Mouse (Mus musculus) liver, adult 2 months (tissue): ENCODE results near the gene Kif1bp.

Source experiments
- CTCF ChIP-seq: fragments of 200-500 bp; IDR thresholded peaks from 2 replicates; pipeline ENCODE4 v1.5.1; 2011; ENCODE audit warnings: low read depth, low read length, control low read depth
- POLR2A ChIP-seq: fragments of 200-500 bp; IDR thresholded peaks from 2 replicates; pipeline ENCODE4 v1.6.1; 2011; ENCODE audit warnings: low read length, control low read depth; ENCODE audit not compliant: insufficient read depth; ENCODE audit errors: extremely low read depth

- TF ChIP-seq CTCF (no peak), POLR2A (no peak)
Observed at GRCm38 (mm10) chr10:62542507-62542906, 35.8 kb downstream of the Kif1bp start.
